Mouse (Mus musculus) right cerebral cortex, postnatal 25 days (tissue): ENCODE measurements around the gene Mvk.

ENCODE experiments used
- DNase-seq: peaks from one replicate; pipeline ENCODE4 v3.0.0; 2022

The Mvk gene

GRCm38 (mm10) chr5:114443566-114444367 is at the start of gene Mvk, which contains the start of gene Mmab:
Gene Mvk (plus strand): TSS chr5:114444269.
Gene Mmab (minus strand): TSS chr5:114444060.
- DNase-seq: peak; percentile 98

- DNase-seq: no peak
These were observed 37.5 kb upstream of the Mvk start for GRCm38 (mm10) chr5:114406592-114406991.

GRCm38 (mm10) chr5:114407269-114407668 is 36.8 kb upstream of the Mvk start:
- DNase-seq: no peak

- DNase-seq: no peak
These were observed 36.3 kb upstream of the Mvk start for GRCm38 (mm10) chr5:114407810-114408209.

GRCm38 (mm10) chr5:114408846-114409245 is 35.2 kb upstream of the Mvk start:
- no peak for DNase-seq

GRCm38 (mm10) chr5:114410429-114410828 is 33.6 kb upstream of the Mvk start:
- no peak for DNase-seq

GRCm38 (mm10) chr5:114412361-114412998 is 31.6 kb upstream of the Mvk start:
- DNase-seq: no peak

- DNase-seq: no peak
These were observed 30.9 kb upstream of the Mvk start for GRCm38 (mm10) chr5:114413067-114413735.

GRCm38 (mm10) chr5:114415606-114416005 is 28.5 kb upstream of the Mvk start:
- DNase-seq: no peak

GRCm38 (mm10) chr5:114416855-114417254 is 27.2 kb upstream of the Mvk start:
- no peak for DNase-seq

- DNase-seq: no peak
These were observed 25.5 kb upstream of the Mvk start for GRCm38 (mm10) chr5:114418541-114418940.

GRCm38 (mm10) chr5:114421561-114422298 is 22.3 kb upstream of the Mvk start:
- no peak for DNase-seq

GRCm38 (mm10) chr5:114422591-114422990 is 21.5 kb upstream of the Mvk start:
- no peak for DNase-seq

- DNase-seq: no peak
These were observed 20.1 kb upstream of the Mvk start for GRCm38 (mm10) chr5:114423961-114424360.

GRCm38 (mm10) chr5:114426732-114427131 is 17.3 kb upstream of the Mvk start:
- no peak for DNase-seq

GRCm38 (mm10) chr5:114428621-114429020 is 15.4 kb upstream of the Mvk start:
- DNase-seq: no peak

GRCm38 (mm10) chr5:114429781-114430180 is 14.3 kb upstream of the Mvk start:
- no peak for DNase-seq

- DNase-seq: no peak
These were observed 9.7 kb upstream of the Mvk start for GRCm38 (mm10) chr5:114434359-114434758.

- DNase-seq: no peak
These were observed 8.5 kb upstream of the Mvk start for GRCm38 (mm10) chr5:114435588-114435987.

GRCm38 (mm10) chr5:114444368-114444692 is 261 bp downstream of the Mvk start:
- DNase-seq: no peak

- DNase-seq: no peak
These were observed 4.9 kb downstream of the Mvk start for GRCm38 (mm10) chr5:114449011-114449410.

- DNase-seq: no peak
These were observed 12.2 kb downstream of the Mvk start for GRCm38 (mm10) chr5:114456287-114456686.

- no peak for DNase-seq
These were observed 13.0 kb downstream of the Mvk start for GRCm38 (mm10) chr5:114456995-114457605.
